Mouse (Mus musculus) embryo, embryonic 11.5 days (tissue): ENCODE measurements around the gene Slc22a30.
"Not testable (repeated sequence)": the region's sequence is repeated elsewhere in the genome, so short reads cannot be mapped to it uniquely, and the experiment has no call there.

Source experiments
- DNase-seq: peaks from one replicate; pipeline ENCODE4 v3.0.0-alpha.2; 2012; ENCODE audit warnings: low read depth, low spot score

Slc22a30 gene

GRCm38 (mm10) chr19:8405011-8405410 is at the start of gene Slc22a30:
Gene Slc22a30, minus strand, starts transcription at chr19:8405111.
- not testable (repeated sequence) for DNase-seq

GRCm38 (mm10) chr19:8448321-8448720 is 43.4 kb upstream of the Slc22a30 start:
- DNase-seq, result no peak

- DNase-seq, result no peak
Measured at GRCm38 (mm10) chr19:8447516-8447915, 42.6 kb upstream of the Slc22a30 start.

- no peak for DNase-seq
Measured at GRCm38 (mm10) chr19:8431051-8431662, 26.2 kb upstream of the Slc22a30 start.

- DNase-seq, result not testable (repeated sequence)
Measured at GRCm38 (mm10) chr19:8407290-8408021, 2.5 kb upstream of the Slc22a30 start.
